Mouse (Mus musculus) heart, postnatal 0 days (tissue): ENCODE measurements around the gene Prok2.

ENCODE experiments used
- CTCF ChIP-seq: IDR thresholded peaks from 2 replicates; pipeline ENCODE4 v1.5.1; 2016; ENCODE audit warnings: antibody characterized with exemption, control low read depth, low read depth
- EP300 ChIP-seq: IDR thresholded peaks from 2 replicates; pipeline ENCODE4 v1.6.1; 2016; ENCODE audit warnings: antibody characterized with exemption, low read depth

- TF ChIP-seq CTCF (no peak), EP300 (no peak)
These were observed 34.5 kb downstream of the Prok2 start for GRCm38 (mm10) chr6:99691666-99692205.
